Mouse (Mus musculus) intestine, embryonic 14.5 days (tissue): ENCODE data around the gene Mdfi. TPM values are rescaled to one million over a fixed set of nuclear protein-coding genes. Genes with fewer than 3 reads are reported as not detected.

Source experiments
- ATAC-seq: fragments of 200-750 bp; cut with Nextera tagmentation; replicated peaks from 2 replicates; pipeline ENCODE4 v1.8.0; 2017; ENCODE audit warnings: low read depth, moderate number of reproducible peaks, moderate TSS enrichment, moderate library complexity; ENCODE audit not compliant: low FRiP score, low TSS enrichment
- DNase-seq: peaks from one replicate; pipeline ENCODE4 v3.0.0-alpha.2; 2018; ENCODE audit warnings: low spot score
- H3K27ac ChIP-seq: fragments of 300-500 bp; sonication (generic); 2 replicates; pipeline ENCODE4 v1.5.1; 2014; ENCODE audit warnings: low read depth, mild to moderate bottlenecking, control low read depth
- H3K27me3 ChIP-seq: fragments of 300-500 bp; sonication (generic); replicated peaks from 2 replicates; pipeline ENCODE4 v1.6.1; 2014; ENCODE audit warnings: low read length, control low read depth; ENCODE audit not compliant: control insufficient read depth, insufficient read depth
- H3K36me3 ChIP-seq: fragments of 300-500 bp; sonication (generic); 2 replicates; pipeline ENCODE4 v1.6.1; 2014; ENCODE audit warnings: low read length, control low read depth; ENCODE audit not compliant: control insufficient read depth, insufficient read depth
- H3K4me1 ChIP-seq: fragments of 300-500 bp; sonication (generic); replicated peaks from 2 replicates; pipeline ENCODE4 v1.6.1; 2014; ENCODE audit warnings: low read length, control low read depth, mixed read lengths; ENCODE audit not compliant: control insufficient read depth, insufficient read depth
- H3K4me2 ChIP-seq: fragments of 300-500 bp; sonication (generic); 2 replicates; pipeline ENCODE4 v1.6.1; 2014; ENCODE audit warnings: low read length
- H3K4me3 ChIP-seq: fragments of 300-500 bp; sonication (generic); 2 replicates; pipeline ENCODE4 v1.5.1; 2014; ENCODE audit warnings: low read depth, low read length, control low read depth, mixed read lengths
- H3K9ac ChIP-seq: fragments of 300-500 bp; sonication (generic); 2 replicates; pipeline ENCODE4 v1.6.1; 2014; ENCODE audit warnings: mild to moderate bottlenecking, low read length
- H3K9me3 ChIP-seq: fragments of 300-500 bp; sonication (generic); 2 replicates; pipeline ENCODE4 v1.6.1; 2016; ENCODE audit warnings: low read length, control low read depth; ENCODE audit not compliant: control insufficient read depth
- WGBS: fragments of 180-500 bp; shearing (Covaris S2); extraction: QIAGEN DNeasy Blood & Tissue Kit; methylation state at CpG from one replicate; pipeline ENCODE4 v1.1.7; 2014; 5-methylcytosine and 5-hydroxymethylcytosine counted together
- polyA plus RNA-seq: library from polyadenylated mRNA; unstranded; fragments of >200 nt; fragmentation: Nextera tagmentation; extraction: Ambion mirVana; gene quantifications from 2 replicates; pipeline ENCODE4 v1.2.1, GENCODE M21; 2014

The Mdfi gene
- polyA plus RNA-seq, 1 experiment from 2014 or later, result 31.7 TPM

DNA sequence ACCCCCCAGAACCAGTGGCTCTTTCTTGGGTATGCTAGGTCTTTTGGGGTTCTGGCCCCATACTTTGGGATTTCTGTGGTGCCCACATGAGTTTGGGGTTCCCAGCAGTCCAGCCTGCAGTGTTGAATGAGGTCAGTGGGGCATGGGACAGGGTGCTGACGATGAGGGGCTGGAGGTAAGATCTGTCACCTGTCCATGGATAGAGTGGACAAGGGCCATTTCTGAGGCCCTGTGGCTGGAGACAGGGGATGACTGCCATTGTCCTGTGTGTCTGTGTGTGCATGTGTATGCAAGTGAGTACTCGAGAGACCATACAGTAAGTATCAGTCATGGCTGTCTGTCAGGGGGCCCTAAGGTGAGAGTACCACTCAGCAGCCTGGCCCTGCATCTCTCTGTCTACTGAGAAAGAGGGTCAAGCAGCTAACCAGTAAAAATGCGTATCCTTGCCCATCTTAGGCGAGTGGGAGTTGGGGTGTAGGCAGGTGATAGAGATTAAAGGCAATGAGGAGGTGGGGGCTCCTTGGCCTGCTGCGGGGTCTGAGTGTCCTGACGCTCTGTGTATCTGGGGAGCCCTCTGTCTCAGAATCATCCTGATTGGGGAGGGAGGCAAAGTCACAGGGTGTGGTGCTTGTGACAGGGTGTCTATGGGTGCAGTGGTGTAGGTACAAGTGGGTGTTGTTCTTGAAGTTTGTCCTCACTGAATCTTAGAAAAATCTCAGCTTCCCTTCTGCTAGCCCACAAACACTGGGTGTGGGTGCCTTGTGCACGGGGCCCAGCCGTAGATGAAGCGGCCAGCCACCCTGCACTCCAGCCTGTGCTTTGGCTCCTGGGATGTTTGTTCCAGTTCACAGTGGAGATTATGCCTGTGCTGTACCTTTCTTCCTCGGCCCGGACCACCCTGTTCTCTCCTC lies 64.8 kb downstream of the Mdfi start:
- Histone ChIP-seq H3K36me3 (no peaks in the 10 kb centered on the region), H3K4me1 (no peaks in the 10 kb centered on the region), H3K4me3 (no peak overlapping the region), H3K9ac (no peak overlapping the region), H3K27me3 (no peaks in the 10 kb centered on the region), H3K27ac (no peak overlapping the region), H3K4me2 (no peak overlapping the region), H3K9me3 (0 out of 2 replicates have a peak, but pooled peaks cover 2% of the 10 kb centered on the region)
- ATAC-seq (no peak), DNase-seq (no peak)
- WGBS, result 77% methylated on average over 11 of the region's 11 CpGs

DNA sequence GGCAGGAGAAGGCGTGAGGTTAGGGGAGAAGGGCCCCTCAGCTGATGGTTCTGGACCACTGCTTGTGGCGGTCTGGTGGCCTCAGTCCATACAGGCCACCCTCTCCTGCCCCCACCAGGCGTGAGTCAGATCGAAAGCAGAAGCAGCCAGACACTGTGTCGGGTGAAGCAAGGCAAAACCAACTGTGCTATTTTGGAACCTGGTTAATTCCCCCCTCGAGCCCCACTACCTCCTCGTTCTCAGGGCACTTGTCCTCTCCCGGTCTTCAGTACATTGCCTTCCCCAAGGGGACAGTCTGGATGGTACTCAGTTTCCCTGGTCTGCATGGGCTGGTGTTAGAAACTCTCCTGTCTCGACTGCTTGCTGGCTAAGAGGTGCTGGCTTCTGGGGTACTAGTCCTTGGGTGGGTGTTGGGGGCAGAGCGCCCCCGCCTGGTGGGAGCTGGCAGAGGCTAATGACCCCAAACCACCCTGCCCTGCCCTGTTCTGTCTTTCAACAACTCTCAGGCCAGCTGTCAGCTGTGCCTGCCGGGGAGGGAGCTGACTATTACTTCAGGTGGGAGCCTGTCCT lies 65.7 kb downstream of the Mdfi start:
- H3K4me2 ChIP-seq, result no peak overlapping the region

DNA sequence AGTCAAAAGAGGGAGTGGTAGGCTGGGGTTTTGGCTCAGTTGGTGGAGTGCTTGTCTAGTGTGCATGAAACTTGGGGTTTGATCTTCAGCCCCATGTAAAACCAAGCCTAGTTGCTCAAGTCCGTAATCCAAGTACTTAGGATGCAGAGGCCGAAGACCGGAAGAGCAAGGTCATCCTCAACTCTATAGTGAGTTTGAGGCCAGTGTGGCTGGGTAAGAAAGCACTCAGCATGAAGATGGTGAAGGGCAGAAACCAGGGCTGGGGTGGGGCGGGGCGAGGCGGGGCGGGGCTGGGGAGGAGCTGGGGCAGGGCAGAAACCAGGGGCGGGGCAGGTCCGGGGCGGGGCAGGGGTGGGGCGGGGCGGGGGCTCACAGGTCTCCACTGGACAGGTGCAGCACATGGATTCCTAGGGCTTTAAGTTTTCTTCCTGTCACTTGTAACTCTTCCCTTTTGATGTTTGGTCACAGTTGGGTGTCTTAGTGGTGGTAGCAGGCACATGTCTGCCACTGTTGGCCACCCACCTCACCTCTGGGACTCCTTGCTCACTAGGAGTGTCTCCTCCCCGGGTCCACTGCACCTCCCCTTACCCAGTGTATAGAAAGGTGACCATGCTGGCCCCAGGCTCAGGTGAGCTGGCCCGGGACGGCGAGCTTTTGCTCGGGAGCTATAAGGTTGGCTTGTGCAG lies 66.9 kb downstream of the Mdfi start:
- Histone ChIP-seq H3K36me3 (no peaks in the 10 kb centered on the region), H3K4me2 (no peak overlapping the region), H3K4me3 (no peak overlapping the region), H3K27me3 (no peaks in the 10 kb centered on the region), H3K9me3 (no peaks in the 10 kb centered on the region), H3K9ac (no peak overlapping the region), H3K27ac (no peak overlapping the region), H3K4me1 (peaks cover 4% of the 10 kb centered on the region; the same call in 1 of the 2 replicates)
- ATAC-seq, result 0 out of 2 replicates have a peak, but pooled peaks have one; percentile 14
- no peak for DNase-seq
- WGBS, result 54% methylated on average over 11 of the region's 17 CpGs

More for the DNA sequence above, 65.7 kb downstream of the Mdfi start:
- Histone ChIP-seq H3K27me3 (no peaks in the 10 kb centered on the region), H3K4me1 (no peaks in the 10 kb centered on the region), H3K4me3 (no peak overlapping the region), H3K9me3 (0 out of 2 replicates have a peak, but pooled peaks cover 2% of the 10 kb centered on the region), H3K36me3 (no peaks in the 10 kb centered on the region), H3K9ac (no peak overlapping the region), H3K27ac (no peak overlapping the region)
- 52% methylated on average over 12 of the region's 12 CpGs for WGBS
- no peak for DNase-seq
- ATAC-seq, result no peak

DNA sequence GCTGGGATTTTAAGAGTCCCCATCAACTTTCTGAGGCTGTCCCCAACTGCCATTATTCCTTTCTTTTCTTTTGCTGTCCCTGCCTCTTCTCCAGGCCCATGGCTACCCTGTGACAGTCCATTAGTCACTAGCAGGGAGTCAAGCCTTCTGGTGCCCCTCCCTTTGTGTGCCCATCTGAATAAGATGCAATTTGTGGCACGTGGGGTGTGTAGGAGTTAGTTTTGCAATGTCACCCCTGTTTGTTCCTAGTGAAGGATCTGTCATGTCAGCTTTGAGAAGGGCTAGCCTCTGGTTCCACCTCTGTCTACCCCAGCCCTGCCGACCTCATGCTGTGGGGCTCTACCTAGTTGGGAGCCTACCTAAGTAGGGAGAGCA lies 67.4 kb downstream of the Mdfi start:
- no peaks in the 10 kb centered on the region for H3K36me3 ChIP-seq
- H3K4me1 ChIP-seq, result peaks cover 7% of the 10 kb centered on the region; the same call in 1 of the 2 replicates
- H3K9me3 ChIP-seq, result no peaks in the 10 kb centered on the region
- no peak overlapping the region for H3K9ac ChIP-seq
- DNase-seq (no peak), ATAC-seq (no peak)
- 71% methylated on average over 2 of the region's 2 CpGs for WGBS
- no peaks in the 10 kb centered on the region for H3K27me3 ChIP-seq
- H3K4me3 ChIP-seq, result no peak overlapping the region
- H3K27ac ChIP-seq, result no peak overlapping the region
- no peak overlapping the region for H3K4me2 ChIP-seq

DNA sequence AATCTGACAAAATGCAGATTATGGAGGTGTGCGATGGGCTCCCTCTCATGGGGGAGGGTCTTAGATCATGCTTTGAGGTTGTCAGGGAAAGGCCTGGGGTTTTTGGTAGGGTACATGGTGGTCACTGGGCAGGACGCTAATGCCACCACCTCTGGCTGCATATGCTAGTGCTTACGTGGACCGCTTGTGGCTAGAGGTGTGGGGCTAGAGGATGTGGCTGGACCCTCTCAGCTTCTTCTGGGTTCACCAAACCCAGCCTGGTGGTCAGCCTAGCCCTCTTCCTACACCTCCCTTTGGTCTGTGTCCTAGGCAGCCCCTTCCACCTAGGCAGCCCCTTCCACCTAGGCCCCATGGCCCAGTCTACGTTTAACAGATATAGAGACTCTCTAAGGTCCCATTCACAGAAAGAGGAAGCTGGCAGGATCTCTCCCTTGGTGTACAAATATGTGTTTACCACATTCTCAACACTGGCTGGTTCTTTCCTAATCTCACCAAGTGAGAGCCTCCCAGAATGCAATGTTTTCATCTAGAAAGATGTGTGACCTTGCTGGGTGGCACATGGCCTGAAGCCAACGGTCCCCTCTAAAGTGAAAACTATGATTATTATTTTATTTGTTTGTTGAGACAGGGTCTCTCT lies 68.0 kb downstream of the Mdfi start:
- no peak overlapping the region for H3K27ac ChIP-seq
- ATAC-seq (no peak), DNase-seq (no peak)
- H3K9me3 ChIP-seq, result no peaks in the 10 kb centered on the region
- no peak overlapping the region for H3K4me2 ChIP-seq
- no peaks in the 10 kb centered on the region for H3K27me3 ChIP-seq
- 86% methylated on average over 6 of the region's 6 CpGs for WGBS
- no peak overlapping the region for H3K9ac ChIP-seq
- peaks cover 7% of the 10 kb centered on the region; the same call in 1 of the 2 replicates for H3K4me1 ChIP-seq
- H3K36me3 ChIP-seq, result no peaks in the 10 kb centered on the region
- H3K4me3 ChIP-seq, result no peak overlapping the region

DNA sequence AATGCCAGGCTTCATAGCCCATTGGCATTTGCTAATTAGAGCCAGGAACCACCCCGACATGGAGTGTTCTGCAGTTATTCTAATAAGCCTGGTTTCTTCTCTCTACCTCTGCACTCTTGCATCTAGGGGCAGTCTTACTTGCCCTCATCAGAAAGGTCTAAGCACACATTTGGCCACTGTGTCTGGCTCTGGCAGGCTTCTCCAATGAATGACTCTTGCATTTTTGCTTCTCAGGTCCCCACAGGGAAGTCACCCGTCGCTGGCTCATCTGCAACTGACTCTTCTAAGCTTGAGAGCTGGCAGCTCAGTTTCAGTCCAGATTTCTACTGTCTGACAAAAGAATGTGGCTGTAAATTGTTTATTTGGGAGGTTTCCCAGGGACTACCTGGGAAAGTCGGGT lies 68.5 kb downstream of the Mdfi start:
- 66% methylated on average over 4 of the region's 4 CpGs for WGBS
- H3K27me3 ChIP-seq, result no peaks in the 10 kb centered on the region

More for the DNA sequence above, 68.5 kb downstream of the Mdfi start:
- DNase-seq (no peak), ATAC-seq (no peak)
- H3K36me3 ChIP-seq, result no peaks in the 10 kb centered on the region
- no peak overlapping the region for H3K9ac ChIP-seq
- H3K4me3 ChIP-seq, result no peak overlapping the region
- H3K4me2 ChIP-seq, result no peak overlapping the region
- H3K27ac ChIP-seq, result no peak overlapping the region
- peaks cover 7% of the 10 kb centered on the region; the same call in 1 of the 2 replicates for H3K4me1 ChIP-seq
- H3K9me3 ChIP-seq, result no peaks in the 10 kb centered on the region

Other genes starting within 250 kb of the Mdfi start
- 25.7 and 27.4 TPM in 2 replicates for gene Bysl, start 223.2 kb downstream of the Mdfi start, polyA plus RNA-seq
- 45.2 and 48.2 TPM in 2 replicates for gene Med20, start 223.1 kb downstream of the Mdfi start, polyA plus RNA-seq
- gene Gm20517, start 223.1 kb downstream of the Mdfi start, polyA plus RNA-seq, result 1.6 and 1.8 TPM in 2 replicates
- gene Usp49, start 204.0 kb downstream of the Mdfi start, polyA plus RNA-seq, result 5.3 and 6.5 TPM in 2 replicates
- gene Tomm6, start 146.3 kb downstream of the Mdfi start, polyA plus RNA-seq, result 455 and 463 TPM in 2 replicates
- 4.8 and 5.3 TPM in 2 replicates for gene Frs3, start 145.7 kb downstream of the Mdfi start, polyA plus RNA-seq
- 0.90 and 1.4 TPM in 2 replicates for gene Gm21981, start 140.2 kb downstream of the Mdfi start, polyA plus RNA-seq
- 0.52 and 0.53 TPM in 2 replicates for gene Prickle4, start 140.0 kb downstream of the Mdfi start, polyA plus RNA-seq
- 2.1 and 2.6 TPM in 2 replicates for gene Pgc, start 107.8 kb downstream of the Mdfi start, polyA plus RNA-seq
- gene Tfeb, start 97.7 kb downstream of the Mdfi start, polyA plus RNA-seq, result 9.3 and 13.6 TPM in 2 replicates
- gene Foxp4, start 90.0 kb upstream of the Mdfi start, polyA plus RNA-seq, result 30.3 and 32.4 TPM in 2 replicates
- gene 1700122O11Rik, start 203.6 kb upstream of the Mdfi start, polyA plus RNA-seq, result not detected in 2 replicates